Mouse (Mus musculus) gastrocnemius, postnatal 36 days (tissue): ENCODE data around the gene Tmem11. TPM values are rescaled to one million over a fixed set of nuclear protein-coding genes. Genes with fewer than 3 reads are reported as not detected.

ENCODE experiments used
- DNase-seq, 2 experiments: peaks; one replicate each; pipeline ENCODE4 v3.0.0; 2022
- intact Hi-C: fragments of 180-260 bp; cut with DNase I; formaldehyde crosslinking; loops from one replicate; pipeline ENCODE4 v1.15.1; 2025
- total RNA-seq, 2 experiments: library from RNA; stranded (reverse); gene quantifications; 2 replicates each; pipeline ENCODE4 v1.2.3; 2021

Tmem11 gene
- total RNA-seq, 2 experiments from 2014 or later = 37.7 to 41.3 TPM

- intact Hi-C loops = no loop called here
- DNase-seq = no peak
Observed at GRCm38 (mm10) chr11:60836897-60837296, 42.2 kb downstream of the Tmem11 start.

- DNase-seq = peak; percentile 66 to 74
- intact Hi-C loops = loop anchor here (2.0 kb wide), 1 partner anchor 48 kb away; the partner anchor contains the start of gene Tmem11
Observed at GRCm38 (mm10) chr11:60830433-60831052, 48.5 kb downstream of the Tmem11 start, which contains the start of gene Dhrs7b. Gene Dhrs7b (plus strand): TSS chr11:60830631.

GRCm38 (mm10) chr11:60828903-60829302, 50.2 kb downstream of the Tmem11 start:
- intact Hi-C loops = loop anchor here (2.0 kb wide), 1 partner anchor 130 kb away; the partner anchor contains the start of gene Llgl1

GRCm38 (mm10) chr11:60827241-60827945, 51.7 kb downstream of the Tmem11 start:
- no peak for DNase-seq
- intact Hi-C loops = no loop called here

More at GRCm38 (mm10) chr11:60828903-60829302, 50.2 kb downstream of the Tmem11 start:
- DNase-seq = no peak

- no peak for DNase-seq
- intact Hi-C loops = no loop called here
Observed at GRCm38 (mm10) chr11:60826700-60827099, 52.4 kb downstream of the Tmem11 start.

GRCm38 (mm10) chr11:60825191-60825590, 53.9 kb downstream of the Tmem11 start:
- intact Hi-C loops = no loop called here

GRCm38 (mm10) chr11:60823771-60824170, 55.3 kb downstream of the Tmem11 start:
- intact Hi-C loops = no loop called here
- DNase-seq = no peak

More at GRCm38 (mm10) chr11:60825191-60825590, 53.9 kb downstream of the Tmem11 start:
- DNase-seq = no peak

GRCm38 (mm10) chr11:60816398-60816797, 62.7 kb downstream of the Tmem11 start:
- no peak for DNase-seq
- intact Hi-C loops = no loop called here

Other genes with a start within 250 kb of the Tmem11 start
- 1 to 10 TPM; 8.2 to 8.5 TPM for gene Llgl1, start 179.5 kb downstream of the Tmem11 start, total RNA-seq
- 10 to 100 TPM; 91.5 to 95.2 TPM for gene Flii, start 152.0 kb downstream of the Tmem11 start, total RNA-seq
- gene Mief2, start 150.9 kb downstream of the Tmem11 start, total RNA-seq = 10 to 100 TPM; 70.1 to 91.0 TPM
- gene Top3a, start 101.9 kb downstream of the Tmem11 start, total RNA-seq = 1 to 10 TPM; 3.2 to 4.5 TPM
- gene Smcr8, start 101.7 kb downstream of the Tmem11 start, total RNA-seq = 10 to 100 TPM; 12.6 to 19.2 TPM
- gene Shmt1, start 67.6 kb downstream of the Tmem11 start, total RNA-seq = 10 to 100 TPM; 12.9 to 13.6 TPM
- 10 to 100 TPM; 19.1 to 21.1 TPM for gene Dhrs7b, start 48.6 kb downstream of the Tmem11 start, total RNA-seq
- gene Natd1, start 35.5 kb upstream of the Tmem11 start, total RNA-seq = 1 to 10 TPM; 6.8 to 9.6 TPM
- 100 to 1,000 TPM; 172 to 192 TPM for gene Map2k3, start 52.8 kb upstream of the Tmem11 start, total RNA-seq
- 10 to 100 TPM; 56.1 to 69.0 TPM for gene Kcnj12, start 143.3 kb upstream of the Tmem11 start, total RNA-seq
- under 1 TPM; 0.30 to 0.43 TPM for gene Tnfrsf13b, start 247.5 kb upstream of the Tmem11 start, total RNA-seq